Mouse (Mus musculus): ENCODE results near the gene Ctcf.

DNA sequence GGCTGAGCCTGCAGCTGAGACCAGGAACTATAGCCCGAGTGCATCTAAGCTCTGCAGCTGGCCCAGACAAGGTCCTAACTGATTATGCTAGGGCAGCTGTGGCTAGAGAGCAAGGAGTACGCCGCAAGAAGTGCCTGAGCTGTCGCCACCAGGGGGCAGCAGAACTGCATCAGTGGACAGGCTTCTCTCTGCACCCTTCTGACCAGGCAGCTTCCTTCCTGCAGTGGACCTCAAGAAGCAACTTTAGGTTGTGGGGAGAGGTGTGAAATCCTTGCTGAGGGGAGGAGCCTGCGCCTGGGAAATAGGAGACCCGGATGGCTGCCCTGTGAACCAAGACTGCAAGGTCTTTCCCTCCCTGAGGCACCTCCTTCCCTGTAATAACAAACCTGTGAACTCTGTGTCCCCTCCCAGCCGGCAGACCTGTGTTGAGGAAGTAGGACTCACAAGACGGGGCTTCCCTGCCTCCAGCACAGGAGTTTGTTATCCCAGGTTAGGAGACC, 13.9 kb upstream of the Ctcf start:
- TF ChIP-seq EP300 (IDR thresholded peaks at IDR 0.05; ENCODE audit: insufficient read depth, low read depth, low read length) (peak; percentile 92), CTCF (IDR thresholded peaks at IDR 0.05) (no peak; the same call in 1 of the 2 replicates), POLR2A (IDR thresholded peaks at IDR 0.05; ENCODE audit: insufficient read depth, low read depth, low read length) (0 out of 2 replicates have a peak, but pooled peaks have one; percentile 7)

Measured in heart, adult 2 months (tissue).